In the genomic region with DNA sequence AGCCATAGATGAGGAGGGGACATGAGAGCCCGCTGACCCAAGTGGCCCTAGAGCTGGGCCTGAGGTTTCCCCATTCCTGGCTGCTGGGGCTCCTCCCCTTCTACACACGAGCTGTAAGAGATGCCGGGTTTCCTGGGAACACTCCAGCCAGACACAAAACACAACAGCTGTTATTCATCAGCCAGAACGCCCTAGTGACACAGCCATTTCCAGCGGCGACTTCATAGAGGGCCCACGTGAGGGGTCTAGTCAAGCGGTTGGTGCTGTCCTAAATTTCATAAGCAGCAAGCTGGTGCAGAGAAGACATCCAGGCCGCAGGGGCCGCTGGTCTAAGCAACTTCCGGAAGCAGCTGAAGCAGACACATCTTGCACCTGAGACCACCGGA, we compare ENCODE assay signal across 8 mouse cellular contexts. TPM values are rescaled to one million over a fixed set of nuclear protein-coding genes. Genes with fewer than 3 reads are reported as not detected.
DNase-seq lines count a peak whose midpoint lies in the region; ATAC-seq and TF ChIP-seq lines count a peak whose summit lies in the region.

No protein-coding gene starts in this region.

- TF ChIP-seq CTCF in liver, postnatal 0 days (IDR thresholded peaks at IDR 0.05; ENCODE audit: low read depth) = no peak
- no peak for TF ChIP-seq CTCF in heart, postnatal 0 days (IDR thresholded peaks at IDR 0.05; ENCODE audit: low read depth)
- no peak for TF ChIP-seq CTCF in cerebellum, adult 2 months (IDR thresholded peaks at IDR 0.05; ENCODE audit: borderline replicate concordance, insufficient read depth, low read depth, low read length)

- TF ChIP-seq POLR2A in cerebellum, adult 2 months (IDR thresholded peaks at IDR 0.05; ENCODE audit: borderline replicate concordance, insufficient read depth, low read length) = no peak

- no peak overlapping the region for H3K4me3 ChIP-seq in liver, postnatal 0 days (ENCODE audit: low read depth, low read length)
- H3K4me3 ChIP-seq in heart, postnatal 0 days (ENCODE audit: low read depth, low read length) = no peak overlapping the region
- H3K4me3 ChIP-seq in limb, embryonic 11.5 days (ENCODE audit: low read depth, low read length) = no peak overlapping the region
- H3K4me3 ChIP-seq in stomach, embryonic 14.5 days (ENCODE audit: low read depth, low read length) = no peak overlapping the region
- no peak overlapping the region for H3K4me3 ChIP-seq in cerebellum, adult 2 months (replicated peaks; ENCODE audit: insufficient read depth, low read depth, low read length)

- no peak overlapping the region for H3K9ac ChIP-seq in liver, postnatal 0 days (replicated peaks)
- no peak overlapping the region for H3K9ac ChIP-seq in heart, postnatal 0 days (replicated peaks; ENCODE audit: low read depth, low read length)
- H3K9ac ChIP-seq in limb, embryonic 11.5 days (ENCODE audit: low read length) = peak overlapping the region; percentile 24; the same call in 1 of the 2 replicates
- no peak overlapping the region for H3K9ac ChIP-seq in stomach, embryonic 14.5 days (replicated peaks; ENCODE audit: low read depth, low read length)

- WGBS in liver, postnatal 0 days (ENCODE audit: insufficient replicate concordance) = 70% methylated on average over 12 of the region's 12 CpGs
- WGBS in heart, postnatal 0 days = 37% methylated on average over 12 of the region's 12 CpGs
- 25% methylated on average over 12 of the region's 12 CpGs for WGBS in limb, embryonic 11.5 days
- 22% methylated on average over 12 of the region's 12 CpGs for WGBS in stomach, embryonic 14.5 days
- WGBS in cerebellum, adult 2 months = 24% methylated on average over 12 of the region's 12 CpGs

- DNase-seq in liver, postnatal 0 days = no peak
- no peak for DNase-seq in liver
- DNase-seq in heart, postnatal 0 days (ENCODE audit: low spot score) = no peak
- DNase-seq in limb, embryonic 11.5 days (ENCODE audit: low spot score) = peak; percentile 74
- DNase-seq in cerebellum, postnatal 25 days = no peak
- no peak for DNase-seq in cerebellum, adult 2 months

- ATAC-seq in liver, postnatal 0 days = no peak
- ATAC-seq in heart, postnatal 0 days (ENCODE audit: insufficient read depth, low read depth) = peak; percentile 23; the same call in 1 of the 2 replicates
- ATAC-seq in limb, embryonic 11.5 days (ENCODE audit: insufficient number of reproducible peaks, low FRiP score, low TSS enrichment, low read depth) = peak; percentile 31; the same call in 1 of the 2 replicates
- ATAC-seq in stomach, embryonic 14.5 days (ENCODE audit: insufficient number of reproducible peaks, insufficient read depth, low FRiP score, low read depth) = peak; percentile 53; the same call in 1 of the 2 replicates
- ATAC-seq in granulocyte monocyte progenitor cell, adult 5-6 weeks (replicated peaks; ENCODE audit: poor library complexity, severe bottlenecking) = no peak

- H3K4me2 ChIP-seq in liver, postnatal 0 days (ENCODE audit: low read depth, low read length) = no peak overlapping the region
- no peak overlapping the region for H3K4me2 ChIP-seq in heart, postnatal 0 days (ENCODE audit: low read depth, low read length)
- H3K4me2 ChIP-seq in limb, embryonic 11.5 days (ENCODE audit: low read depth, severe bottlenecking) = no peak overlapping the region
- H3K4me2 ChIP-seq in stomach, embryonic 14.5 days (replicated peaks; ENCODE audit: low read depth, low read length) = no peak overlapping the region; the same call in 1 of the 2 replicates

- TF ChIP-seq EP300 in liver, postnatal 0 days (IDR thresholded peaks at IDR 0.05; ENCODE audit: low read depth) = 0 out of 2 replicates have a peak, but pooled peaks have one; percentile 25
- TF ChIP-seq EP300 in heart, postnatal 0 days (IDR thresholded peaks at IDR 0.05; ENCODE audit: low read depth) = no peak

- H3K27me3 ChIP-seq in liver, postnatal 0 days (ENCODE audit: insufficient read depth, low read length) = no peaks in the 10 kb centered on the region
- H3K27me3 ChIP-seq in heart, postnatal 0 days (ENCODE audit: control insufficient read depth, insufficient read depth, low read length) = no peaks in the 10 kb centered on the region
- H3K27me3 ChIP-seq in limb, embryonic 11.5 days (ENCODE audit: control insufficient read depth, insufficient read depth, low read length) = no peaks in the 10 kb centered on the region
- no peaks in the 10 kb centered on the region for H3K27me3 ChIP-seq in stomach, embryonic 14.5 days (ENCODE audit: control insufficient read depth, insufficient read depth, low read length)
- no peaks in the 10 kb centered on the region for H3K27me3 ChIP-seq in cerebellum, adult 2 months (ENCODE audit: control insufficient read depth, insufficient read depth, low read length)

- no peaks in the 10 kb centered on the region for H3K9me3 ChIP-seq in liver, postnatal 0 days (ENCODE audit: low read length)
- H3K9me3 ChIP-seq in heart, postnatal 0 days (replicated peaks; ENCODE audit: control insufficient read depth, low read length) = no peaks in the 10 kb centered on the region
- no peaks in the 10 kb centered on the region for H3K9me3 ChIP-seq in limb, embryonic 11.5 days (ENCODE audit: control insufficient read depth, low read length)
- H3K9me3 ChIP-seq in stomach, embryonic 14.5 days (ENCODE audit: control insufficient read depth, low read depth, low read length) = no peaks in the 10 kb centered on the region

- peaks cover 35% of the 10 kb centered on the region for H3K4me1 ChIP-seq in liver, postnatal 0 days (ENCODE audit: insufficient read depth)
- peaks cover 7% of the 10 kb centered on the region; the same call in 1 of the 2 replicates for H3K4me1 ChIP-seq in heart, postnatal 0 days (ENCODE audit: control insufficient read depth, insufficient read depth)
- peaks cover 13% of the 10 kb centered on the region for H3K4me1 ChIP-seq in limb, embryonic 11.5 days (ENCODE audit: control insufficient read depth, insufficient read depth, low read length)
- peaks cover 22% of the 10 kb centered on the region; the same call in 1 of the 2 replicates for H3K4me1 ChIP-seq in stomach, embryonic 14.5 days (ENCODE audit: control insufficient read depth, insufficient read depth, low read length)
- peaks cover 4% of the 10 kb centered on the region; the same call in 1 of the 2 replicates for H3K4me1 ChIP-seq in cerebellum, adult 2 months (ENCODE audit: control insufficient read depth, insufficient read depth, low read length)

- H3K27ac ChIP-seq in liver, postnatal 0 days (ENCODE audit: low read depth) = no peak overlapping the region
- H3K27ac ChIP-seq in heart, postnatal 0 days (ENCODE audit: low read depth) = no peak overlapping the region
- H3K27ac ChIP-seq in limb, embryonic 11.5 days (replicated peaks; ENCODE audit: low read depth, low read length) = peak overlapping the region; percentile 36; the same call in 1 of the 2 replicates
- peak overlapping the region; percentile 48; the same call in 1 of the 2 replicates for H3K27ac ChIP-seq in stomach, embryonic 14.5 days (ENCODE audit: low read length)
- no peak overlapping the region for H3K27ac ChIP-seq in cerebellum, adult 2 months (ENCODE audit: insufficient read depth, low read length)

- no peaks in the 10 kb centered on the region; the same call in 1 of the 2 replicates for H3K36me3 ChIP-seq in liver, postnatal 0 days (replicated peaks; ENCODE audit: insufficient read depth, low read length)
- H3K36me3 ChIP-seq in heart, postnatal 0 days (replicated peaks; ENCODE audit: control insufficient read depth, insufficient read depth, low read length) = no peaks in the 10 kb centered on the region
- H3K36me3 ChIP-seq in limb, embryonic 11.5 days (ENCODE audit: control insufficient read depth, insufficient read depth, low read length) = no peaks in the 10 kb centered on the region
- no peaks in the 10 kb centered on the region for H3K36me3 ChIP-seq in stomach, embryonic 14.5 days (ENCODE audit: control insufficient read depth, insufficient read depth, low read length)

RNA-seq across cellular contexts. Expression of a gene that starts 27.0 kb away (rescaled TPM):
- polyA plus RNA-seq in liver, postnatal 0 days (2015; fragmentation: Nextera tagmentation; extraction: Ambion mirVana) = 48.9 and 55.1 TPM in 2 replicates
- total RNA-seq in heart, postnatal 0 days (2014; rRNA removed; ENCODE audit: low replicate concordance) = 16.6 and 19.1 TPM in 2 replicates
- polyA plus RNA-seq in heart, postnatal 0 days (2015; fragmentation: Nextera tagmentation; extraction: Ambion mirVana) = 50.7 and 53.6 TPM in 2 replicates
- 123 and 126 TPM in 2 replicates for polyA plus RNA-seq in limb, embryonic 11.5 days (2014; fragmentation: Nextera tagmentation; extraction: Ambion mirVana)
- polyA plus RNA-seq in stomach, embryonic 14.5 days (2014; fragmentation: Nextera tagmentation; extraction: Ambion mirVana) = 98.5 and 115 TPM in 2 replicates
- total RNA-seq in granulocyte monocyte progenitor cell, adult 5-6 weeks (2014; fragmentation: Nextera tagmentation) = 144 and 158 TPM in 2 replicates
- total RNA-seq in granulocyte monocyte progenitor cell, adult 5-6 weeks (2017) = 263 and 333 TPM in 2 replicates
- 27.7 and 29.7 TPM in 2 replicates for polyA plus RNA-seq in cerebellum, adult 2 months (2012; rRNA removed)

Comparison
In these comparisons a context has a peak if more than half of its experiments do, and no peak if none do; other contexts are left out.
1. ATAC-seq: peak in heart, postnatal 0 days (single experiment), limb, embryonic 11.5 days (single experiment) and stomach, embryonic 14.5 days (single experiment); none in liver, postnatal 0 days (single experiment) and granulocyte monocyte progenitor cell, adult 5-6 weeks (single experiment).
2. H3K27ac ChIP-seq: peak in limb, embryonic 11.5 days (single experiment) and stomach, embryonic 14.5 days (single experiment); none in liver, postnatal 0 days (single experiment), heart, postnatal 0 days (single experiment) and cerebellum, adult 2 months (single experiment).